Mouse (Mus musculus) thymus, adult 2 months (tissue): ENCODE measurements around the gene Il15ra.

Source experiments
- CTCF ChIP-seq: fragments of 200-500 bp; IDR thresholded peaks from 2 replicates; pipeline ENCODE4 v1.5.1; 2012; ENCODE audit warnings: mild to moderate bottlenecking, control low read depth, low read length, moderate library complexity, borderline replicate concordance; ENCODE audit not compliant: control insufficient read depth, poor library complexity, insufficient read depth; ENCODE audit errors: extremely low read depth
- POLR2A ChIP-seq: fragments of 200-500 bp; IDR thresholded peaks from 2 replicates; pipeline ENCODE4 v1.6.1; 2012; ENCODE audit warnings: mild to moderate bottlenecking, low read length, control low read depth, moderate library complexity; ENCODE audit not compliant: control insufficient read depth, poor library complexity, insufficient read depth; ENCODE audit errors: extremely low read depth

GRCm38 (mm10) chr2:11686512-11686911, 18.6 kb upstream of the Il15ra start:
- no peak for TF ChIP-seq CTCF
- TF ChIP-seq POLR2A, result no peak
